Mouse (Mus musculus) embryonic facial prominence, embryonic 11.5 days (tissue): ENCODE measurements around the gene Abhd14b. TPM values are rescaled to one million over a fixed set of nuclear protein-coding genes. Genes with fewer than 3 reads are reported as not detected.

Experiments
- ATAC-seq: fragments of 200-750 bp; cut with Nextera tagmentation; replicated peaks from 2 replicates; pipeline ENCODE4 v1.8.0; 2017; ENCODE audit warnings: low read depth; ENCODE audit not compliant: insufficient number of reproducible peaks, low FRiP score, low TSS enrichment
- DNase-seq: peaks from one replicate; pipeline ENCODE4 v3.0.0-alpha.2; 2015; ENCODE audit warnings: low spot score
- H3K27ac ChIP-seq: fragments of 300-500 bp; sonication (generic); replicated peaks from 2 replicates; pipeline ENCODE4 v1.5.1; 2014; ENCODE audit warnings: mild to moderate bottlenecking, low read depth, low read length, control low read depth
- H3K27me3 ChIP-seq: fragments of 300-500 bp; sonication (generic); 2 replicates; pipeline ENCODE4 v1.6.1; 2014; ENCODE audit warnings: mild to moderate bottlenecking, low read length, moderate library complexity, mixed read lengths; ENCODE audit not compliant: control insufficient read depth, insufficient read depth
- H3K36me3 ChIP-seq: fragments of 300-500 bp; sonication (generic); replicated peaks from 2 replicates; pipeline ENCODE4 v1.6.1; 2014; ENCODE audit warnings: low read depth, mild to moderate bottlenecking, low read length, moderate library complexity, mixed read lengths; ENCODE audit not compliant: control insufficient read depth, insufficient read depth
- H3K4me1 ChIP-seq: fragments of 300-500 bp; sonication (generic); 2 replicates; pipeline ENCODE4 v1.6.1; 2014; ENCODE audit warnings: low read length, mixed read lengths; ENCODE audit not compliant: control insufficient read depth, insufficient read depth
- H3K4me2 ChIP-seq: fragments of 300-500 bp; sonication (generic); 2 replicates; pipeline ENCODE4 v1.6.1; 2014; ENCODE audit warnings: low read depth, mild to moderate bottlenecking, control low read depth, low read length, moderate library complexity
- H3K4me3 ChIP-seq: fragments of 300-500 bp; sonication (generic); 2 replicates; pipeline ENCODE4 v1.5.1; 2014; ENCODE audit warnings: low read depth, low read length, control low read depth
- H3K9ac ChIP-seq: fragments of 300-500 bp; sonication (generic); replicated peaks from 2 replicates; pipeline ENCODE4 v1.6.1; 2014; ENCODE audit warnings: mild to moderate bottlenecking, control low read depth, low read length
- H3K9me3 ChIP-seq: fragments of 300-500 bp; sonication (generic); replicated peaks from 2 replicates; pipeline ENCODE4 v1.6.1; 2016; ENCODE audit warnings: mild to moderate bottlenecking, low read length, inconsistent platforms, mixed read lengths; ENCODE audit not compliant: control insufficient read depth
- WGBS: fragments of 180-500 bp; shearing (Covaris S2); extraction: QIAGEN DNeasy Blood & Tissue Kit; methylation state at CpG from one replicate; pipeline ENCODE4 v1.1.7; 2014; 5-methylcytosine and 5-hydroxymethylcytosine counted together
- polyA plus RNA-seq: library from polyadenylated mRNA; unstranded; fragments of >200 nt; fragmentation: Nextera tagmentation; extraction: Ambion mirVana; gene quantifications from 2 replicates; pipeline ENCODE4 v1.2.1, GENCODE M21; 2014

Abhd14b gene
- polyA plus RNA-seq, 1 experiment from 2014 or later: 4.9 TPM

DNA sequence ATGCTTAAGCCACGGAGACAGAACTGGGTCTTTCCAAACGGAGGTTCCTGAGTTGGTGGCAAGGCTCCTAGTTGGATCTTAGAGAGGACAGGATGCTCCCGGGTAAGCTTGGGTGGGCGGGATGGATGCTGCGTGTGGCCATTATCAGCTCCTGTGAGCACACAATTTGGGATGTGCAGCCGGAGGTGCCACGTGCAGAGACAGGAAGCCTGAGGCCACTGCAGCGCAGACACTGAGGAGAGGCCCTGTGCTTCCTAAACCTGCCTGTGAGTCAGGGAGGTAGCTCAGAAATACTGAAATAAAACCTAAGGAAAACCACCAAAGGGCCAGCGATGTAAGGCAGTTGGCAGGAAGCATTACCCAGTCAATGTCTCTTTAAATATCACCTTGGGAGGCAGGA lies 22.5 kb downstream of the Abhd14b start:
- Histone ChIP-seq H3K4me2 (no peak overlapping the region), H3K27ac (no peak overlapping the region), H3K9me3 (no peaks in the 10 kb centered on the region), H3K4me1 (peaks cover 12% of the 10 kb centered on the region), H3K36me3 (no peaks in the 10 kb centered on the region), H3K9ac (no peak overlapping the region), H3K4me3 (no peak overlapping the region), H3K27me3 (no peaks in the 10 kb centered on the region)
- ATAC-seq (no peak), DNase-seq (no peak)
- 58% methylated on average over 9 of the region's 9 CpGs for WGBS

DNA sequence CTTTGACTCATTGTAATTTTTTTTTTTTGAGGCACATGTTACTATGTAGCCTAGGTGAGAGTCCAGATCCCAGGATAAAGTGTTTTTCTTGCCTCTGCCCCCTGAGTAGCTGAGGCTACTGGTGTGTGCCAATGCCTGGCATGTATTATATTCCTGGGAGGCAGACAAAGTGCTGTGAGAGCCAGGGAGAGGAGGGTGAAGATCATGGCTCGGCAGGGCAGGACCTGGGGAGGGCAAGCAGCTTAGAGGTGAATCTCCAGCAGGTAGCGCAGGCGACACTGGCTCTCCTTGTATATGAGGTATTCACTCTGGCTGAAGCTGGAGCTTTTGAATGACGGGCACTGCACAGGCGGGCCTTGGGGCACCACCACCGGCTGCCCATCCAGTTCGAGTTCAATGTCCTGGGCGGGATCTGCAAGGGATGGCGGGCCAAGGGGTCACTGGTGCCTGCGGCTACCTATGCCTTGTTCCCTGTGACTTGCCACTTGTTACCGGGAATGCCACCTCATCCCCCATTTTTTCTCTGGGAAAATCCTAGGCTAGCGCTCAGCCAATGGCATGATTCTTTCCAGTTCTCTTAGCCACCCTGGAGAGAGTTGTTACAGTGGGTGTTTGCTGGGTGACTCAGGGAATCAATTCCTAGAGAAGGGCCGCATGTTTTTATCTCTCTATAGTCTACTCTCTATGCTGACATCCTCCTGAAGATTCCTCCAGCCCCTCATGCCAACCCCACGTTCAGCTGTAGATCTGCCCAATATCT lies 23.9 kb downstream of the Abhd14b start:
- DNase-seq: no peak
- H3K36me3 ChIP-seq: no peaks in the 10 kb centered on the region
- H3K27me3 ChIP-seq: no peaks in the 10 kb centered on the region
- ATAC-seq: no peak
- 57% methylated on average over 14 of the region's 14 CpGs for WGBS
- H3K27ac ChIP-seq: no peak overlapping the region
- no peak overlapping the region for H3K4me2 ChIP-seq
- no peaks in the 10 kb centered on the region for H3K9me3 ChIP-seq
- H3K4me1 ChIP-seq: peaks cover 5% of the 10 kb centered on the region
- no peak overlapping the region for H3K9ac ChIP-seq
- no peak overlapping the region for H3K4me3 ChIP-seq

DNA sequence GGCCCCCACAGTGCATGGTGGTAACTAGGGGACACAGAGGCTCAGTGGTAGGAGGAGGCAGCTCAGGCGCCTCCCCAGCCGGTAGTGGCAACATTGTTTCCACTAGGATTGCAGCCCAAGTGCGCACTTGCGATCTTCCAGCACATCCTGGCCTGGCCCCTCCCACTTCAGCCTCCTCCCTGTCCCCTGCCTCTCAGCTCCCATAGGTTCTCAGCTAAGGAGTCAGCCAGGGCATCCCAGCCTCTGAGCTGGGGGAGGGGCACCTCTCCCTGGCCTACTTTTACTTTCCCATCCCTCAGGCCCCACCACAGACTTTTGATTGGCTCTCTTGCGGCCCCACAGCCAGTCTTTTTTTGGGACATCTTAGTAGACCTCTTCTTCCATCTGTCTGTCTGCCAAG lies 24.6 kb downstream of the Abhd14b start:
- WGBS: 6% methylated on average over 5 of the region's 5 CpGs
- H3K36me3 ChIP-seq: no peaks in the 10 kb centered on the region
- no peak overlapping the region for H3K4me2 ChIP-seq
- ATAC-seq: no peak
- no peak overlapping the region for H3K27ac ChIP-seq
- H3K4me3 ChIP-seq: no peak overlapping the region
- H3K9me3 ChIP-seq: no peaks in the 10 kb centered on the region
- peak; percentile 64 for DNase-seq
- no peaks in the 10 kb centered on the region for H3K27me3 ChIP-seq
- H3K9ac ChIP-seq: peak overlapping the region; percentile 1; the same call in 1 of the 2 replicates
- peaks cover 10% of the 10 kb centered on the region for H3K4me1 ChIP-seq

DNA sequence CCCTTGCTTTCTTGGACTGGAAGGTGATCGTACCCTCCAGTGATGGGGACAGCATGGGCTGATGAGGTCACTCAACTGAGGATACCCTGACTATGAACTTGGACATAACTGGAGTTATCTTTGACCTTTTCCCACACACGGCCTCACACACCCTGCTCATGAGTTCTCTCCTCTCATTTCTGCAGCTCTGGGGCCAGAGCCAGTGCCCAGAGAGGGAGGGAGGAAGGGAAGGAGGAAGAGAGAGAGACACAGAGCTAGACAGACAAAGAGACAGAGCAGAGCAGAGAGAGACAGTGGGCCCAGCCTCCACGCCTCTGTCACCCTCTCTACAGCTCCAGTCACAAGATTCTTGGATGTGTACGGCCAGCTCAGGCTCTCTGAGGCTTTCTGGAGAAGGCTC lies 25.1 kb downstream of the Abhd14b start:
- Histone ChIP-seq H3K27ac (no peak overlapping the region), H3K9ac (no peak overlapping the region), H3K27me3 (no peaks in the 10 kb centered on the region), H3K9me3 (no peaks in the 10 kb centered on the region), H3K4me1 (peaks cover 10% of the 10 kb centered on the region), H3K4me3 (no peak overlapping the region), H3K36me3 (no peaks in the 10 kb centered on the region), H3K4me2 (no peak overlapping the region)
- 63% methylated on average over 4 of the region's 4 CpGs for WGBS
- no peak for DNase-seq
- no peak for ATAC-seq

DNA sequence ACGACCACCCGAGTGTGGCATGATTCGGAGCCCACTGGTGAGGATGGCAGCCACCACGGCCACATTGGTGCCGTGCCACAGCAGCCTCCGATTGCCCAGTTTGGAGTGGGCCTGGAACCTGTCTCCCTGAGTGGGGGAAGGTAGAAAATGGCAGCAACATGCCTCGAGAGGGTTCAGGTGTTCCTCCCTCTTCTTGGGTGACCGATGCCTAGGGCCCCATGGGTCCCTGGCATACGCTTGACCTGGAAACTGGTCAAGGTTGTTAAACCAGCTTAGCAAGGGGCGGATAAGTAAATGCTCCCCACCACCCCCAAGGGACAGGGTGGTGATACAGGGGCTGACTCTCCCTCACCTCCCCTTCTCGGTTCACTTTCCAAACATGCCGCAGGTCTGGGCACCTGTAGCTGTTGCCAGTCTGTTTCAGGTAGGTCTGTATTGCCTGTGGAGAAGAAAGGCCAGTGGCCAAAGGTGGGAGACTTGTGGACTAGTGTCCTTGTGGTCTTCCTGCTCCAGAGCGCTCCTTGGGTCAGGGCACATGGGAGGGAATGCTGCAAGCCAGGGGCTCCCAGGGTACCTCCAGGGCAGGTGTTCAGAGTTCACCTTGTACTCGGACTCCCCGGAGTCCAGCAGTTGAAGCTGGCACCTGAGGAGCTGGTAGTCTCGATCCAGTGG lies 26.0 kb downstream of the Abhd14b start:
- 93% methylated on average over 16 of the region's 16 CpGs for WGBS
- H3K4me2 ChIP-seq: no peak overlapping the region
- H3K36me3 ChIP-seq: no peaks in the 10 kb centered on the region
- no peak for DNase-seq
- no peak for ATAC-seq
- no peaks in the 10 kb centered on the region for H3K27me3 ChIP-seq
- H3K4me3 ChIP-seq: no peak overlapping the region
- peaks cover 10% of the 10 kb centered on the region for H3K4me1 ChIP-seq
- no peaks in the 10 kb centered on the region for H3K9me3 ChIP-seq
- H3K27ac ChIP-seq: no peak overlapping the region
- no peak overlapping the region for H3K9ac ChIP-seq

DNA sequence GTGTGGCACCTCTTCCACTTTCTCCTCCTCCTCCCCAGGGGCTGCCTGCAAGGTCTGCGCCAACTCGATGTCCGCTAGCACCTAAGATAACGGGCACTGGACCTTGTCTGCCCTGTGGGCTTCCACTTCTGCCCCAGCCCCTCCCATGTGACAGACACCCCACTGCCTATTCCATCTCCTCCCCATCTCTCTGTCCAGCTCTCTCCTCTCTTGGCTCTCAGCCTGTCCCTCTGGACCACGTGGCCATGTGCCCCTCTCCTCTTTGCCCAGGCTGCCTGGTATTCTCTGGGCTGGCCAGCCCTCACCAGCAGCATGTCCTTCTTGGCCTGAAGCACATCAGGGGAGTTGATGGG lies 26.5 kb downstream of the Abhd14b start:
- peaks cover 10% of the 10 kb centered on the region for H3K4me1 ChIP-seq
- no peak overlapping the region for H3K27ac ChIP-seq
- no peaks in the 10 kb centered on the region for H3K9me3 ChIP-seq
- DNase-seq: no peak
- ATAC-seq: no peak
- no peak overlapping the region for H3K4me3 ChIP-seq
- no peak overlapping the region for H3K4me2 ChIP-seq
- WGBS: 69% methylated on average over 5 of the region's 5 CpGs
- peak overlapping the region; percentile 32; the same call in 1 of the 2 replicates for H3K9ac ChIP-seq
- H3K27me3 ChIP-seq: no peaks in the 10 kb centered on the region
- no peaks in the 10 kb centered on the region for H3K36me3 ChIP-seq

DNA sequence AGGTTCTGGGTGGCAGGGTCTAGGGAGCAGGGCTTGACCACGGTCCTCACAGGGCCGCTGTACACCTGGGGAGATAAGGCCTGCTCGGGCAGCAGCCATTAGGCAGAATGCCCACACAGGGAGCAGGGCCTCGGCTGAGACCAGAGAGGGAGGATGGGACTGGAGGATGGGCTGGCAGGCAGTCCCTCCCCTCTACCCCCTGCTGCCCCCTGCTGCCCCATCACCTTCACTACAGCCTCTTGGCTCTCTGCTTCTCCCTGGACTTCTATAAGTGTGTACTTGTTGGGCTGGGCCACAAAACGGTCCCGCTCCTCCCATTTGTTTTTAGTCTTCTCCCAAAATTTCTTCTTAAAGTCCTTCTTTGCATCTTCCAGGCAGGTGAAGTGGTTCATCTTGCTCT lies 27.2 kb downstream of the Abhd14b start:
- no peaks in the 10 kb centered on the region for H3K27me3 ChIP-seq
- peak overlapping the region; percentile 32 for H3K9ac ChIP-seq
- H3K27ac ChIP-seq: no peak overlapping the region
- peaks cover 10% of the 10 kb centered on the region for H3K4me1 ChIP-seq
- no peaks in the 10 kb centered on the region for H3K36me3 ChIP-seq
- peak; percentile 75 for DNase-seq
- peak overlapping the region; percentile 29; the same call in 1 of the 2 replicates for H3K4me2 ChIP-seq
- no peaks in the 10 kb centered on the region for H3K9me3 ChIP-seq
- no peak; the same call in 1 of the 2 replicates for ATAC-seq
- WGBS: 3% methylated on average over 6 of the region's 6 CpGs
- no peak overlapping the region for H3K4me3 ChIP-seq

DNA sequence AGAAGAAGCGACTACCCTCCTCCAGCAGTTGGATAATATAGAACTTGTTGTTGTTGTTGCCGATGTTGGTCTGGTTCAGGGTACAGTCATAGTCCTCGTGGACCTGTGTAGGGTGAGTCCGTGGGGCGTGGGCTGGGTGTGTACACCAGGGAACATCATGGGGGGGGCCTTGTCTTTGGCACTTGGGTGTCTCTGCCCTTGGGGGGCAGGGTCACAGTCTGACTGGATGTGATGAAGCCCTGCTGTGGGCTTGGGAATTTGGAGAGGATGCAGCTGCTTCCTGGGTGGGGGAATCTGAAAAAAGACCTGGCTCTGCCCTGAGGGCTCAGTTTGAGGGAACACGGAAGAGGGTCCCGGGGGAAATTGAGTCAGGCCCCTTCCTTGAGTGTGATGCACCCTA lies 27.8 kb downstream of the Abhd14b start:
- Histone ChIP-seq H3K9me3 (no peaks in the 10 kb centered on the region), H3K27me3 (no peaks in the 10 kb centered on the region), H3K4me2 (no peak overlapping the region), H3K4me3 (no peak overlapping the region), H3K4me1 (peaks cover 10% of the 10 kb centered on the region), H3K9ac (no peak overlapping the region), H3K27ac (no peak overlapping the region), H3K36me3 (no peaks in the 10 kb centered on the region)
- DNase-seq (no peak), ATAC-seq (no peak)
- WGBS: 67% methylated on average over 7 of the region's 7 CpGs
